Mouse (Mus musculus) urinary bladder, postnatal 14 days (tissue): ENCODE measurements at regions not wholly inside any gene's neighbourhood (a gene's known extent, or its start where the extent isn't known, plus 50 kb on each side); places are given as distances from the start of the nearest gene placed in this dataset.

Source experiments
- DNase-seq: peaks from one replicate; pipeline ENCODE4 v3.0.0; 2021; ENCODE audit warnings: low spot score

DNA sequence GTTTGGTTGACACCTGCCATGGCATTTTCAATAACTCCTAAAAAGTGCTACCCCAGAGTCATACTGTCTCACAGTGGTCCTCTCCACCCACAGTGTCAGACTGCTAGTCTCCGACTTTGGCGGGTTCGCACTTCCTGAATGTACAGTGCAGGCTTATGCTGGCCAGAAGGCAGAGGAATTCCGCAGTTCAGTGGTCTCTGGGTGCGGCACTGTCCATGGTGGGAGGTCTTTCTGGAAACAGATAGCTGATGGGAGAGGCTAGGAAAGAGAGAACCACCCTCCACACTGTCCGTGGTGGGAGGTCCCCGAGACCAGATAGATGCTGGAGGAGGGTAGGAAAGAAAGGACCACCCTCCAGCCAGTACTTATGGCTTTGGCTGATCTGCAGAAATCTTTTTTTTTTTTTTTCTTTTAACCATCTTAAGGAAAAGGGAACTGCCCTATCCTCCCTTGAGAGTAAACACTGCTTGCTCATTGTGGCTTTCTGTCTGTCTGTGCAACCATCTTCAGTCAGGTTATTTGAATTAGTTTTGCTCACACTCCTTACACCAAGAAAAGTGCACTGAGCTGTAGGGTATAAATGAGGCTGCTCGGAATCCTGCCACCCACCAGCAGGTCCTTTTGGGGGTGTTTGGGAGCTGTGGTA, 227.2 kb downstream of the Kcnrg start:
- DNase-seq, result no peak

DNA sequence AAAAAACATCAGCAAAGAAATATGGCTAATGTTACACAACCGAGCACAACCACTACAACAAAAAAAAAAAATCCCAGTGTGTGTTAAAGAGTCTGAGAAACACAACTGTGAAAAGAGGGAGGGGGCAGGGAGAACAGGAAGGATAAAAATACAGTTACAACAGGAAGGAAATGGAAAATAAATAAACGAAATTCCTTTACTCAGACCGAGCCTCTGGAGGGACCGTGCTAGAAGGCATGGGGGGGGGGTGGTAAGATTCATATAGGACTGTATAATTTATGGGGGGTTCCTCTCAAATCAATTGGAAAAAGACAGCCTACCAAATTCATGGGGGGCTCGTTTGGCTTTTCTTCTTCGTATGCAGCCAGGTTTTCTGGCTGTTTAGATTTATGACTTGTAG, 228.5 kb downstream of the Kcnrg start:
- no peak for DNase-seq

DNA sequence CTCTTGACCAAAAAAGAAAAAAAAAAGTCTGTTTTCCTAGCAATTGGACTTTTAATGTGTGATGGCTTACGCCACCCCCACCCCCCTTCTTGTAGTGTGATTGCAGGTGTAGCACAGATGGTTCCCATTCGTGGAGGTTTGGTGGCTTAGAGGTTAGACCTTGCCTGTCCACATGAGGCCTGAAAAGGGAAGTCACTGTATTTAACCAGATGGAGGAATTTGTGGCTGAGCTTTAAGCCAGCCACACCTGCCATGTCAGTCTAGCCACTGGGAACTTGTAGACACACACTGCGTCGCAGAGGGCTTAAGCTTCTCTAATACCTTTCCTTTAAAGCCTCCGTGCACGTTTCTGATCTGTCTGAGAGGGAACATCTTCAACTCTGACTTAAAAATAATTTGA, 229.0 kb downstream of the Kcnrg start:
- no peak for DNase-seq

GRCm38 (mm10) chr14:61836965-61837364, 229.7 kb downstream of the Kcnrg start:
- DNase-seq, result no peak

DNA sequence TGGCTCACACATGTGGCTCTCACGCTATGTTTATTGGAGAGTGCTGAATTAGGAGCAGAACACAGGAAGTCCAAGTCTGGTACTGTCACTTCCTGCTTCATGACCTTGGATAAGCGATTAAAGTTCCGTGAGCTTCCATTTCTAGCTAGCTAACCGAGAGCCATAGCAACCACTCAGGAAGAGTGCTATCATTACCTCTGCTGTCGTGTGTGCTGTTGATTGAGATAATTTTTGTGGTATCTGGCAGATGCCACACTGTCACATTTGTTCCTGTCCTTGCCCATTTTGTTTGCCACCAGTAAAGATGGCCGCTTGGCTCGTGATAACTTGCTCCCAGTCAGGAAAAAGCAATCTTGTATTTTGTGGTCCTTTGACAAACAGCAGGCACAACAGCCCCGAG, 230.6 kb downstream of the Kcnrg start:
- DNase-seq, result no peak

GRCm38 (mm10) chr14:61842476-61842875, 235.2 kb downstream of the Kcnrg start:
- DNase-seq, result no peak

DNA sequence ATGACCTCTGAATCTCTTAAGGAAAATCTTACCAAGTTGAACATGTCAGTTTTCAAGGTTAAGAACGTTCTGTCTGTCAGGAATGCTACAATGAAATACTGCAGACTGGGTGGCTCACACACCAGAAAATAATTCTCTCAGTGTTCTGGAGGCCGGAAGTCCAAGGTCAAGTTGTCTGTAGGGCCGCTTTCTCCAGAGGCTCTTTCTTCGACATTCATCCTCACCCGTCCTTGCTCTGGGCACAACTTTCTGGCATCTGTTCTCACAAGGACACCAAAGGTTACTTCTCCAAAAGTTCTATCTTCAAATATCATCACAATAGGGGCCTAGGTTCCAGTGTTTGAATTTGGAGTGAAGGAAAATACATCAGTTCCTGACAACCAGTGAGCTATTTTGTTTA, 239.2 kb downstream of the Kcnrg start:
- DNase-seq, result no peak

DNA sequence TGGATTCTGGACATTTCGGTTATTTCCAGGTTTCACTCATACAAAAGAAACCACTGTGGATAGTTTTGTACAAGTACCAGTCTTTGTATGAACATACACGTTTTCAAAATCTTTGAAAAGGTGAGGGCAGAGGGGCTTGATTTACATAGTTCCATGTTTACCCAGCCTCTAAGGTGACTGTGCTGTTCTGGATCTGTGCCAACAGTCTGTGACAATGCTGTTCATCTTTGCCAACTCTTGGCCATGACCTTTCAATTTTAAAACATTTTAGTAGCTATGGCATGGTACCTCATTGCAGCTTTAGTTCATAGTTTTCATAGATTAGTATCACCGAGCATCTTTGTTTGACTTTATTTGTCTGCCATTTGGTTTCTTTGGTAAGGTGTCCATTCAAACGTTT, 243.0 kb downstream of the Kcnrg start:
- no peak for DNase-seq

- DNase-seq, result peak; percentile 34
These were observed 250.4 kb downstream of the Kcnrg start for GRCm38 (mm10) chr14:61857616-61858015.

DNA sequence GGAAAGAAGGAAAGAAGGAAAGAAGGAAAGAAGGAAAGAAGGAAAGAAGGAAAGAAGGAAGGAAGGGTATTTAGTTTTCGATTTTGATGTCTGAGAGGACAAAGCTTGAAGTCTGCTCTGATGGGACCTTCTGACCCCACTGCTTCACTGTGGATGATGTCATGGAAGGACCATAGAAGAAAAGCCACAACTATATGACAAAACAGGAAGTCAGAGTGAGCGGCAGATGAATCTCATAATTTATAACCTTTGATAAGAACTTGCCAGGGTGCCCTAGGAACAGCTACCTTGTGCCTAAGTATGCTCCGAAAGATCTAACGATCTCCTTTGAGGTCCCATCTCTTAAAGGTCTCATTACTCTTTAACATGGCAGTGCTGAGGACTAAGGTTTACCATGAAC, 253.4 kb downstream of the Kcnrg start:
- DNase-seq, result no peak

DNA sequence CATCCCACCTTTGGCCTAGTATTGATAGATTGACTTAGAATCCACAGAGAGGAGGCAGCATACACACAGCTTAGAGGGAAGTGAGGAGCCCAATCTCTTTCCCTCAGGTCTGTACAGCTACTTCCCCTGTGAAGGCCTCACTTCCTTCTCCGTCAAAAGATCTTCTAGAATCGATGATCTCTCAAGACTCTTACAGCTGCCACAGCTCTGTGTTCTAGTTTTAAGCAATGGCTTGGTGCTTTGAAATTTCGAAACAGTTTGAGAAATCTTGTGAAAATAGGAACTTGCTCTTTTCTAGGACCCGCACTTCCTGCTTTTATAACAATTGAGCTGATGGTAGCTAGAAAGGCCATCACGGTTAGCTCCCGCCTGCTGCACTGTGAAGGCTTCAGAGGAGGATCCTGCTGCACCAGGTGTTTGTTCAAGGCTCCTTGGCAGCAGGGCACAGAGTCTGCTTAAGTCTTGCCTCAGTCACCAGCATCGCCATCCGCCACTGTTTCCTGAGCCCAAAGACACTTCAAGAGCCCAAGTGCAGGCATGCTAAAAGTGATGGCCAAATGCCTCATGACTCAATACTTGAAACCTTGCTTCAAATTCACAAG, 254.2 kb downstream of the Kcnrg start:
- DNase-seq, result no peak

DNA sequence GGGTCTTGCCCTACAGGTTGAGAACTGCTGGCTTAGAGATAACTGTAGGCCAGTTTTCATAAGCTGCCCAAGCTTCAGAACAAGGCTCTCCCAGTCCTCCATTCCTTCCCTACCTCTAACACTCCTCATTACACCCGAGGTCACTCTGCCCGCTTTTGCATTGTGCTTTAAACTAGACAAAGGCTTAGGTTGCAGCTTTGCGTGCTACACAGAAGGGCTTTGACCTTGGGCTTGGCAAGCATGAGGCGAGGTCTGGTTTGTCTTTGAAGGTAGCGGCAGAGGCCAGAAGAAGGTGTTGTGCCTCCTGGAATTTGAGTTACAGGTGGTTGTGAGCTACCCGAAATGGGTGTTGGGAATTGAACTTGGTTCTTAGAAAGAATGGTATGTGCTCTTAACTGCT, 255.7 kb downstream of the Kcnrg start:
- no peak for DNase-seq

DNA sequence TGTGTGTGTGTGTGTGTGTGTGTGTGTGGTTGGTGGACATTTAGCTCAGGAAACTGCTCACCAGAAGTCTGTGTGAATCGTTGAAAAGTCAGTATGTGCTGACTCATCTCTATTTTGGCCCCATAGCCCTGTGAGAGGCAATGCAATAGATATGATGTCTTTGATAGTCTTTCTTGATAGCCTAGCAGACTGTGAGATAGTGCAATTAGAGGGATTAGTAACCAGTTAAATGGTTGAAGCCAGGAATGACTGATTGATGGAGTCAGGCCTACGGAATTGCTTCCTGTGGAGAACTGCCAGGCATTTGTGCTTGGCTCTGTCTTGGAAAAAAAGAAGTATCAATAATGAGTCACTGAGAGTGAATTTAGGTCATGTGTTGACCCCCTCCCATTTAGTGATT, 256.2 kb downstream of the Kcnrg start:
- peak; percentile 10 for DNase-seq

GRCm38 (mm10) chr14:61866532-61867268, 259.4 kb downstream of the Kcnrg start:
- no peak for DNase-seq

- DNase-seq, result no peak
These were observed 266.9 kb downstream of the Kcnrg start for GRCm38 (mm10) chr14:61874206-61874605.

DNA sequence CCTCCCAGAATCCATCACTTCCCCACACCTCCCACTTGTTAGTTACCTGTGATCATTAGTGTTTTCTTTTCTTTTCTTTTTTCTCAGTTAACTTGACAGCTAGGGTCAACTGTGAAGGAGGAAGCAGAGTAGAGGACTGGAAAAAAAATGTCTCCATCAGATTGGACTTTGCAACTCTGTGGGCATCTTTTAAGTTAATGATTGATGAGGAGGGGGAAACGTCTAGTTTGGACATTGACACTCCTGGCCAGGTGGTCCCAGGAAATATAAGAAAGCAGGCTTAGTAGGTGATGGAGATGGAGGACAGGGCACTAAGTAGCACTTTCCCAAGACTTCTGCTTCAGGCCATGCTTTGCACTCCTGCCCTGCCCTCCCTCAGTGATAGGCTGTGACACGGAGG, 272.2 kb downstream of the Kcnrg start:
- DNase-seq, result no peak

- DNase-seq, result no peak
These were observed 273.4 kb downstream of the Kcnrg start for GRCm38 (mm10) chr14:61880514-61881259.

- DNase-seq, result no peak
These were observed 278.2 kb downstream of the Kcnrg start for GRCm38 (mm10) chr14:61885241-61886015.

DNA sequence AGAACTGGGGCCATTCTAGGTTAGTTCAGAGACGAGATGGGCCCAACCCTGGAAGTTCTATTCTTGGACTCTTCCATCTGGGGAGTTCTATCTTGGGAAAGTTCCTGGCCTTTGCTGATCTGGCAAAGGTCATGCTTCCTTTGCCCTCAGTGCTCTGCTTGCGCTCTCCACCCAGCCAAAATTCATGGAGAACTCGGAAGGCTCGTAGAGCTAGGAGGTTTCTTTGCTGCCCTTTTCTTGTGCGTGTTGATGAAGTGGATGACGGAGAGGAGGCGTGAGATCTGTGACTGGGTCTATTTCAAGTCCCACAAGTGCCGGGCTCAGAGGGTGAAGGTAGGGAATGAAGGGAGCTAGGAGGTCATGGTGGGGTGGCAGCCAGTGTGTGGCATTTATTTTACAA, 282.4 kb downstream of the Kcnrg start:
- no peak for DNase-seq

DNA sequence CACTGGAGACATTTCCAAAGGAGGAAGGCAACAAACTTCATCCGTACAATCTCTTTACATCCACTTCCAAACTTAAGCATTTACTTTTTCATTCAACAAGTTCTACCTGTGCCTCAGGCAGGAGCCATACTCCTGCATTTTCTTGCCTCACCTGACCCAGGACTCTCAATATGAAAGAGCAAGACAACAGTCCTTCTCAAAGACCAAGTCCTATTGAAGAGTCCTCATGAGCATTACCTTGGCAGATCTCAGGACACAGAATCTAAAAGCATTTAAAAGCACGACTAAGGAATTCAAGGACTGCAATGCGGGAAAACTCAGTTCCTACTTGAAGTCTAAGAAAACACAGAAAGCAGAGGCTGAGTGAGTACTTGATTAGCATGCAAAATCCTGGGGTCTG, 286.5 kb downstream of the Kcnrg start:
- no peak for DNase-seq

DNA sequence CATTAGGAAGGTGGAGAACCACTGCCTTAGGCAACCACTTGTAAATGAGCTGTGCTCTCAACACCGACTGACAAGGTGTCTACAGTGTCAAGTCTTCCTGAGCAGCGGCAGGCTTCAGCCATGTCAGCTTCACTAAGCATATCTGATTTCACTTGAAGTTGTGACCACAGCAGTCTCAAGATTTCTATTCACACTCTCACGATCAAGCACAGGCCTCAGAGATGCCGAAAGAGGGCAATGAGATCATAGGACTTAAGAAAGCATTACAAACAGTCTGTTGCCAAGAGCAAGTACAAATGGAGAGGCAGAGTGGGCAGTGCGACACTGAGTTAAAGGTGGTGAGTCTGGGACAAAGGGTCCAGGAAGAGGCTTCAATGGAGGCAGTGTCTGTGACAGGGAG, 289.6 kb downstream of the Kcnrg start:
- DNase-seq, result no peak

- no peak for DNase-seq
These were observed 291.4 kb downstream of the Kcnrg start for GRCm38 (mm10) chr14:61898664-61899063.
